Mouse (Mus musculus) retina, postnatal 7 days (tissue): ENCODE data around the gene Il4ra.

Experiments
- DNase-seq: peaks from one replicate; pipeline ENCODE4 v3.0.0-alpha.2; 2012; ENCODE audit warnings: low read depth, low spot score

Il4ra gene

DNA sequence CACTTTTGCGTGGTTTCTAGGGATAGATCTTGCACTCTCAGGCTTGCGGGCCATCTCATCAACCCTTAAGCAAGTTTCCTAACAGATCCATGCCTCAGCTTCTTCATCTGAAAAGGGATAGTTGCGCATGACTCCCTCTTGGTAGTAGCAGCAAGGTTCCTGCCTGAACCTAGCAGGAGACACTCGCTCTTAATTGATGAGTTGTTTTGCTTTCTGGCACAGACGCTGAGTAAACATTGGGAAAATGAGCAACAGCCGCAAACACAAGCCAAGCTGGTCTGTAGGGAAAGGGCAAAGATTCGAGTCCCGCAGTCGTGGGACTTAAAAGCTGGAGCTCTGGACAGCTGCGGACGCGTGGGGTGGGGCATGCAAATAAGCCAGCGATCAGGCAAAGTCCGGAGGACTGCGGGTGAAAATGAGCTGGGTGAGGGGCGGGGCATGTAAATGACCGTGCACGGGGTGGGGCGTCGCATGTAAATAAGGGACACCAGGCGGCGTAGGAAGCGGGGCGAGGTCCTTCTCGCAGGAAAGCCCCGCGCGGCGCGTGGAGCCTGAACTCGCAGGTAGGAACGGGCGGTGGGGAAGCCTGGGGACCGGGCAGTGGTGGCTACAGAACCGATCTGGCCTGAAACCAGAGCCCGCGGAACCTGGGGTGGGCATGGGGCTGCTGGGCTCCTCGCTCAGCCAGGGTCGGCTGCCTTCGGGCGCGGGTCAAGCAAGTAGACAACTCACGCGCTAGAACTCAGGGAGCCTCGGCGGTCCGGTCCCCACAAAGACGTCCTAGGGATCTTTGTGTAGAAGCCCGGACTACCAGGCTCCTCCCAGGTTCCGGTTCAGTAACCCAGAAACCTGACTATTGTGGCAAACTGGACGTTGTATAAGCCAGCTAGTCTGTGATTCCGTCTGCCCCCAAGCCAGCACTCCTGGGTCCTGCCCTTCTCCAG lies at the start of gene Il4ra:
TSS of gene Il4ra (plus strand) at position 355 of the 944 bp plus-strand sequence.
- DNase-seq = peak; percentile 62

DNA sequence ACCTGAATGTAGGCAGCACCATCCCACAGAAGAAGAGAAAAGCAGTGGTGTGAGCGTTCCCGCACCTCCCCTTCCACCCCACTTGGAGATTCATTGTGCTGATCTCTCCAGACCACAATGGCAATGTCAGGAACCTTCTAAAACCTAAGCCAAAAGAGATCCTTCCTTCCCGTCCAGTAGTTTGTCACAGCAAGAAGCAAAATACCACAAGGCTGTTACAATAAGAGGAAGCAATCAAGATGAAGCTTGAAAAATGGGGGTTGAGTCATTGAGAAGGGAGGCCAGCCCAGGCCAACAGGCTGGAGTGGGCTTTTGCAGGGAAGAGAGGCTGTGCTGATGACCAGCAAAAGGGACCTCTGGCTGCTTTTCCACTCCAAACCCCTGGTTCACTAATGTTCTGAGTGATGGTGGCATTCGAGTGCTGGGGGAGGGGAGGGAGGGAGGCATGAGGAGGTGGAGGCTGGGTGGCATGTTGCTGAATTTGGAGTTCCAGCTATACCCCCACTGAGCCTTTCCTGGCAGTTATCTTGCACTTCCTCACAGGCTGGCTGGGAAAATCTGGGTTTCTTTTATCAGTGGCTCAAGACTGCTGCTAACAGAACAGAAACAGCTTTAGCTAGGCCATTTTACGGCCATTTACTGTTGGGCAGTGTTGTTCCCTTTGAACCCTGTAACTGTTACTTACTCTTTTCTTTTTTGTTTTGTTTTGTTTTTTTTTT lies 48.4 kb upstream of the Il4ra start:
- no peak for DNase-seq

DNA sequence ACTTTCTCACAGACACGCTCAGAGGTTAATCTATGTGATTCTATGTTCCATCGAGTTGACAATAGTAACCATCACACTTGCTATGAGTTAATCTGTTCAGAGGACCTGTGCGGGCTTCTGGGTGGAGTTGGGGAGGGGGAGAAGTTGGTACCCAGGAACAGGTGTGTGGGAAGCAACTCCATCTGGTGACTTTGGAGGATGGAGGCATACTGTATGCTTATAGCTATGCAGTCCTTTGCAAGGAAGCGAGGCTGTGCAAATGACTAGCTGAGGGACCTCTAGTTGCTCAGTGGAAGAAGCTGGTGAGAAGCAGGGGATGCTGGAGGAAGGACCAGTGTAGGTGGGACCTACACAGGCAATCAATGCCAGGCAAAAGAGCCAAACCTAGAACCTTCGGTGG lies 47.3 kb upstream of the Il4ra start:
- DNase-seq = no peak

DNA sequence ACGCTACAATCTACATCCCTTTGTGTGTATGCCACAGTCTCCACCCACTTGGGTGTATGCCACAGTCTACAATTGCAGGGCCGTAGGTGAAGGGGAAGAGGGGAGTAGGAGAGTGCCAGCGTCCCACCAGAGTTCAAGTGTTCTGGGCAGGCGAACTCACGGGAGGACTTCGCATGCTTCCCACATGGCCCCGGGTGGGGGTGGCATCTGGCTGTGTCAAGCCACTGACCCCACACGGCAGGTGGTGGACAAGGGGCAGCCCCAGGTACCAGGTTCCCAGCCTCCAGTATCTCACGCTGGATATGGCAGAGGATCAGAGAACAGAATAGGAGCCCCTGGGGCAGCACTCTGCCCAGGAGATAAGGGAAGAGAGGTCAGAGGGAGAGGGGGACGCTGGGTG lies 46.4 kb upstream of the Il4ra start:
- no peak for DNase-seq

DNA sequence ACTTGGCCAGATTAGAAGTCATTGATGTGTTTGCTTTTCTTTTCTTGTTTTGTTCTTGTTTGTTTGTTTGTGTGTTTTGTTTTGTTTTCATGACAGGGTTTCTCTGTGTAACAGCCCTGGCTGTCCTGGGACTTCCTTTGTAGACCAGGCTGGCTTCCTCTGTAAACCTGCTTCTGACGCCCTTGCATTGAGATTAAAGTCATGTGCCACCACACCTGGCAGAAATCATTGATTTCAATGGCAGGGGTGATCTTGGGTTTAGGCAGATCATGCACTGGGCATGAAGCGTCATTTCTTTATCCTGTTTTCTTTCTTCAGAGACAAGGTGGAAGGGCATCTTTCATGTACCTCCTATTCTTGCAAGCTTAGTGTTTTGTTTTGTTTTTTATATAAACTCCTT lies 44.6 kb upstream of the Il4ra start:
- DNase-seq = no peak

DNA sequence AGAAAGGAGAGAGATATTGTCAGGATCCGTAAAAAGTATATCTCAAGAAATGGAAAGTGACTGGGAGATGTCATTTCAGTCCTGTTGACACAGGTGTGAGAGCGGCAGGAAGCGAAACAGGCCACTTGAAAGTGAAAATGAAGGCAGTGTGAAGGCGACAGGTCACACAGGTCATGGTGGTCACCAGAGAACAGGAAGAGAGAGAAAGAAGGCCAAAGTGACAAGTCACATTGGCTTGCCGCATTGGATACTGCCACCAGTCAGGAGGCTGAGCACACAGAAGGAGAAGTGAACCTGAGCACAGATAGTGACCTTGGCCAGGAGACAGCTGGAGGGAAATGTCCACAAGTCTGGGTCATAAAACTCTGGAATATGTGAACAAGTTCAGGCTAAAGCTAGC lies 40.5 kb upstream of the Il4ra start:
- no peak for DNase-seq

DNA sequence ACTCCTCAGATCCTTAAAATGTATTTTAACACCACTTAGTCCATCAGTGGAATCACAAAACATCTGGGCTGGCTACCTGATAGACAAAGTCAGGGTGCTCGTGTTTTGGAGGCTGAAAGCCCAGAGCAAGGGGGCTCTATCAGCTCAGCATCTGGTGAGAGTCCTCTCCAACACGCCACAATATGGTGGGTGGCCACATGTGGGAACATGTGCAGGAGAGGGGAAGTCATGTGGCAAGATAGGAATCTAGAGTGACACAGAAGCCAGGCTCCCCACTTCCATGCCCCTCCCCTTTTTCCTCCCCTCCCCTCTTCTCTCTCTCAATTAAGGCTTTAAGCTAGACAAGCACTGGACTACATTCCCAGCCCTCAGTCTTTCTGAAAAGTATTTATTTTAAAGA lies 40.1 kb upstream of the Il4ra start:
- no peak for DNase-seq

DNA sequence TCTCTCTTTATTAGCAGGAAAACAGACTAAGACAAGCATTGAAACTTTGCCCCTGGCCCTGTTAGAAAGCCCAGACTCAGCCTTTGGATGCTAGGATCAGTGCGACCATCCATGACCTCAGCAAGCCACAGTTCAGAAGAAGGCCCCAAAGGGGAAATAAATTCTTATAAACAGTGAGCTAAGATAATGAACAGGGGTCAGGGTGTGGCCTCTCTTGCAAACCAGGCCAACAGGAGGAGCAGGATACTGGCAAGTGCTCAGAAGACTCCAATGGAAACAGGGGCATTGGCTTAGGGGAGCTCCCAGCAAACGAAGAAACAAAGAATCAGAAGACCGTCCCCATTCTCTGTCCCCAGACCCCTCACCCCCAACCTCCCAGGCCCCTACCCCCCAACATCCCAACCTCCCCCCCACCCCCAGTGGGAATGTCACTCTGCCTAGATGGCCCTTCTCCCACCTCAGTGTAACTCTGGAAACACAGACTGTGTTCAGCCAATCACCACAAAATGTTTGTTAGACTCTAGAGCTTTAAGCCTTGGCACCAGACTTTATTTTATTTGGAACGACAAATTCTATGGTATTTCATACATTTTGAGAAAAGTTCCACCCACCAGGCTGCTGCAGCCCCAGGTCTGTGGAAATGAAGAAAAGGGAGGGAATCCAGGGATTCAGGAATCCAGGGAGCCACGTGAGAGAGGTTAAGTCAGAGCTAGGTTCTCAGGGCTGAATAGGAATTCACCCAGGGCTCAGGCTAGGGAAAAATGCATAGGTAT lies 36.7 kb upstream of the Il4ra start:
- no peak for DNase-seq

DNA sequence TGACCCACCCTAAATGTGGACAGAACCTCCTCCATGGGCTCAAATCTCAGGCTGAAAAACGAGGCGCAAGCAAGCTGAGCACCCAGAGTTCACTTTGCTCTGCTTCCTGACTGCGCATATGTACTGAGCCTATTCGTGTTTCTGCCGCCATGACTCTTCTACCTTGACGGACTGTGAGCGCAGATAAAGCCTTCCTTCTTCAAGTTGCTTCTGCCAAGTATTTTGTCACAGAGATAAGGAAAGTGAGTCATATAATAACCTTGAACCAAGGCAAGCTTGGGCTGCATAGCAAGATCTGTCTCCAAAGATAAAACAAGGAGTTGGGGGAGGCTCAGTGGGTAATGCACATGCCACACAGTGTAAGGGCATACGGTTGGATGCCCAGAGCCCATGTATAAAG lies 35.2 kb upstream of the Il4ra start:
- DNase-seq = no peak

DNA sequence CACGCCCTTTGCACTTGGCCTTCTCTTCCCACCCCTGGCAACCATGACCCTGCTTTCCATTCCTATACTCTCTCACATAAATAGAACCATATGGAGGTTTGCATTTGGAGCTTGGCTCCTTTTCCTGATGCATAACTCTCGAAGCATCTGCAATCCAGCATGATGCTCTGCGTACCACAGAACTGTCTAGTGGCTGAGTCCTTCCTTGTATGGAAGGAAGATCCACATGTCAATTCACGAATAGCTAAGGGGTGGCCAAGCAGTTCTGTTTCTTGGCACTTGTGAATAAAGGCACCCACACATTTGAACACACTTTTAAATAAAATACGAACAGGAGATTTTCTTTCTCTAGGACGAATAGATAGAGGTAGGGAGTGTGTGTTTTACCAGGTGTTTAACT lies 34.5 kb upstream of the Il4ra start:
- DNase-seq = no peak

DNA sequence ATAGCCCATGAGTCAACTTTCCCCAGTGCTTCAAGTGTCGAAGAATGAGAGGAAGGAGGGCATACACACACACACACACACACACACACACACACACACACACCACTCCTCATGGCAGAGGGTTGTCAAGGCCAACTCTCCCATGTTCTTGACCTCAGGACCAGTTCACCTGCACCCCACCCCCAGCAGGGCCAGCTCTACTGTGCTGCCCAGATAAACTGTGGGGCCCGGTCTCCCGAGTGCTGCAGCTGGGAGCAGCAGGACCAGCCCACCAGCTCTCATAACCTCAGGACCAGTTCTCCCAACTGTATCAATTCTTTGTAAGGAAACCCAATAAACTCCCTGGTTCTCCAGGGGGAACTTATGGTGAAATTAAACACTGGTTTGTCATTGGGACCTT lies 32.2 kb upstream of the Il4ra start:
- DNase-seq = no peak

DNA sequence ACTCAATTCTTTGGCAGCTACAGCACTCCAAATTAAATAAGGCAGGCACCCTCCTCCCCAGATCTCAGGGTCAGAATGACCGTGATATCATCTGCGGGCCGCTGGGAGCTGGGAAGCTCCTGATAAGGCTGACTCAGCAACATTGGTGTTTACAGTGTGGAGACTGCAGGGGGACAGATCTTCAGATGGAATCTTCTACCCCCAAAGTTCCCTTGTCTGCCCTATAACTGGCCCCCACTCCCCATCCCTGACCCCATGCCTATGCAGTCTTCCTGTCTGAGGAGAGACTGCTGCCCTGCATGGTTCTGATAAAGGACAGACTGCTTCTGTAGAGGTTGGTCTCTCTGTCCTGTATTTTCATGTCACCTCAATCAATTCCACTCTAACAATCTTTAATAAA lies 28.9 kb upstream of the Il4ra start:
- DNase-seq = no peak

DNA sequence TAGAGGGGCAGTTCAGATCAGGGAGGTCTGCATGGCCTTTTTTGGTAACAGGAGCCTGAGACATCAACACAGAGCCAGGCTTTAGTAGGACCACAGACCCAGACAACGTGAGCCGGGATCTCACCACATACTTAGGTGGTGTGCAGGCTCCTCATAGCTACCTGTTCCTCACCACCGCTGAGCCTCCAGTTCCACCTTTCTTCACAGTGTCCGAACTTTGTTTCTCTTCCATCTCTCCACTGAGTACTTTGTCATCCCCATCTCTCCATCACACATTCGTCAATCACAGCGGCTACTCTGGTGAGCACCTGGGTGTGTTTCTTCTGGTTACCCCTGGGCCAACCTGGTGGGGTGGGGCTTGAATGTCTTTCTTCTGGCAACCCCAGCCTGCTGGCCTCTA lies 24.7 kb upstream of the Il4ra start:
- no peak for DNase-seq

DNA sequence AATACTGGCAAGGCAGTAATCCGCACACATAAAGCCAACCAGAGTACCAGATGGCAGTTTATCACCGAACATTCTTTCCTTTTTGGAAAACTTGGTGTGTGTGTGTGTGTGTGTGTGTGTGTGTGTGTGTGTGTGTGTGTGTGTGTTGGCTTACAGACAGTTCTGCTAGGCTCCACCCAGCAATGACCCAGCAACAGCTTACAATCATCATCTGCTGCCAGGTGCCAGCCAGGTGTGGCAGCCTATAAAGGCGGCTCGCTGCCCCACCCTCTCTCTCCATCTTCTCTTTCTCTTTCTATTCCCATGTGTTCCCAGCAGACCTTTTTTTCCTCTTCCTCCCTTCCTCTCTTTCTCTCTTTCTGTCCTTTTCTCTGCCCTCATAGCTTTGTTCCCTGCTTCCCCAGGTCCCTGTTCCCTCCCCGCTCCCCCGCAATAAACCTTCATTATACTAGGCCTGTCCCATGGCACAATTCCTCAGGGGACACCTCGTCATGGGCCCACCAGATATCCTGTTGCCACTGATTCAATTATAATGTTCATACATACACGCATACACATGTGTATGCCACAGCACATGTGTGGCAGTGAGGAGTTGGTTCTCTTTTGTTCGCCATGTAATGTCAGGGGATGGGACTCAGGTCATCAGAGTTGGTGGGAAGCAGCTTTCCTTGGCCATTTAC lies 23.9 kb upstream of the Il4ra start:
- no peak for DNase-seq

DNA sequence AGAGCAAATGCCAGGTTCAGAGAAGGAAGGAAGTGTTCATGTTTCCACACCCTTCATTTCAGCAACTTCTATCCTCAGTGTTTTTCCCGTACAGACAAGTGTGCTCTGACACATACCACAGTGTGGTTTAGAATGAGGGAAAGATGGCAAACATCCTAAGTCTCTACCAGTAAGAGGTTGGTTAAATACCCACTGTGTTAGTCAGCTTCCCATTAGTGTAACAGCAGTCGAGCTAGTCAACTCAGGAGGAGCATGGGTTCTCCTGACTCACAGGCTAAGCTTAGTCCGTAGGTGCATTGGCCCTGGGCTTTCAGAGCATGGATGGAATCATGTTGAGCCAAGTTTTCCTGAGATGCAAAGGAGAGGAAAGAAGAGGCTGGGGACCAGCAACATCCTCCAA lies 12.6 kb upstream of the Il4ra start:
- no peak for DNase-seq

DNA sequence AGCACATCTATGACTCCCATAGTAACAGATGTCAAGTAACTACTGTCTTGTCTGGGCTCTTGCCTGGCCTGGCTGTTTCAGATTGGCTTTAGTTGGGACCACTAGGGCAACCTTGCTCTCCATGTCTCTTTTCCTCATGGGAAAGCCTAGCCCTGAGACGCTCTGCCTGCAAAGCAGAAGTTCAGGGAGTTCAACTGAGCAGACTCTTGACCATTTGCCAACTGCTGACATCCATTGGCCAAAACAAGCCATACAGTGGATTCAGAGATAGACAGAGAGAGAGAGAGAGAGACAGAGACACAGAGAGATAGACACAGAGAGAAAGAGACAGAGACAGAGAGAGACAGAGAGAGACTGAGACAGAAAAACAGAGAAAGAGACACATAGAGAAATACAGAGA lies 10.9 kb upstream of the Il4ra start:
- DNase-seq = no peak

DNA sequence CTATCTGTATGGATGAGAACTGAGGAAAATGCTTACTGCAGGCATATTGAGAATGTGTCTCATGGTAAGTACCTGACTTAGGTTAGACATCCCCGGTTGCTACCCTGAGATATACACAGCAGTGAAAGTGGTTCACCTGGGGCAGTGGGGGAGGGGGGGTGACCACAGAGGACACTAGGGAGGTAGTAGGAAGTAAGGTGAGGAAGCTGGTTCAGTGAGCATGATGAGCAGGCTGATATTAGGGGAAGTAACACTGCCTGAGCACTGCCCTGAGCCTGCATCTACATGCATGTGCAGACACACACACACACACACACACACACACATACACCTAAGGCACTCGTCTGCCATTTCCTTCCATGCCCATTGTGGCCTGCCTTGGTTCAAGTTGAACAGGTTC lies 10.1 kb upstream of the Il4ra start:
- no peak for DNase-seq

DNA sequence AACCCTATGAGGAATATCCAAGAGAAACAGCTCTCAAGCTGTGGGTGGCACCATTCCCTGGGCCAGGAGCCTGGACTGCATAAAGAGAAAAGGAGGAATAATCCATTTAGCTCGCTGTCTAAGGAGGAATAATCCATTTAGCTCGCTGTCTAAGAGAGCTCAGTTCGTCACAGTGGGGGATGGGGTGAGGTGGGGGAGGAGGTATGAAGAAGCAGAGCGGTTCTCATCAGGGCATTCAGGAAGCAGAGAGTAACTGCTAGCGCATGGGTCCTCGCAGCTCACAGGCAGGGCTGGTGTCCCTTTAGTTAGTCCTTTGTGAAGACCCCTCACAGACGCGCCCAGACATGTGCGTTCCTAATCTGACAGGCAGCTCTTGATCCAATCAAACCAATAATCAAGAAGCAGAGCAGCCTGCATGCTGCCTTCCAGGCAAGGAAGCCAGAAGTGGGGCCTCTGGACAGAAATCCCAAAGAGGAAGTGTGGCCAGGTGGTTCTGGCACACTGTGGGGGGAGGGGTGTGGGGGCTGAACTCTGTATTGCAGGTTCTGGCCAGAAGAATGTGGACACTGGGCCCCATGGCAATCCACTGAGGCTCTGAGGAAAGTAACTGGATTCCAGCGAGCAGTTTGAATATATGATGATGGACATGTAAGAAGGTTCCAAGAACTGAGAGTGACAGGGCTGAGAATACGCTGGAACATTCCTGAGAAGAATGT lies 9.4 kb upstream of the Il4ra start:
- peak; percentile 46 for DNase-seq

DNA sequence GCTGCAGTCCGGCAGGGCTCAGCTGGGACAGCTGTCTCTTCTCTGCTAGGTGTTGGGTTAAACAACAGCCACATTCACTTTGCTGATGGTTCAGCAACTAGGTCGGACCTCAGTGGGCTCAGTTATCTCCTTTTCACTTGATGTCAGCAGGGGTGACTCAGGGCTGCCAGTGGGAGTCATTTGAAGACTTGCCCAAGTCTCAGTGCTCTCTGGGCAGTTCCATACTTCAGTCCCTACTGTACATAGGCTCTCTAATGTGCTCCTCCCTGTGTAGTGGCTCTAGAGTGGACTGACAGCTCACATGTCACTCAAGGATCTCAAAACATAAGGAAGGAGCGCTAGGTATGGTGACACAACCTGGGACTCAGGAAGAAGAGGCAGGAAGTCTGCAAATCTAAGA lies 8.4 kb upstream of the Il4ra start:
- no peak for DNase-seq

DNA sequence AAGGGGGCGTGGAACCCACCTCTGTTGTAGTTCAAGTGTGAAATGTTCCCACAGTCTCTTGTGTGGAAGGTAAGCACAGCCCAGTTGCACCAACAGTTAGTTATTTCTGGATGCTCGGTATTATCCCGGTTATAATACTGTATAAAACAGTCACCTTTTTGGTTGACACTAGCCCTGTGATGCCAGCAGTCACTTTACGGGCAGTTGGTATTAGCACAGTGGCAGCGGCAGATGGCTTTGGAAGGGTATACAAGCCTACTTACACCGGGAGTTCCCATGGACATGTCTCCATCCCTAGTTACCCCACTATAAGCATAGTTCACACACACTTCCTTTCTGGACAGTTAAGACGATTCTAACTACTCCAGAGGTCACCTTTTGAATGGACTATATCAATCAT lies 6.6 kb upstream of the Il4ra start:
- no peak for DNase-seq

DNA sequence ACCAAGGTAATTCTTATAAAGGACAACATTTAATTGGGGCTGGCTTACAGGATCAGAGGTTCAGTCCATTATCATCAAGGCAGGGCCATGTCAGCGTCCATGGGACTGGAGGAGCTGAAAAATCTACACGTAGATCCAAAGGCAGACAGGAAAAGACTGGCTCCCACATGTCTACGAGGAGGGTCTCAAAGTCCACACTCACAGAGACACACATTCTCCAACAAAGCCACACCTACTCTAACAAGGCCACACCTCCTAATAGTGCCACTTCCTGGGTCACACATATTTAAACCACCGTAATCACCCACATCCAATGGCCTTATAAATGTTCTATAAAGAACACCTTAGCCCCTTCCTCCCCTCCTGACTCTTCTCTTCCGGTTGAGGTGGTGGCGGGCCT lies 5.2 kb upstream of the Il4ra start:
- DNase-seq = no peak
